Mouse (Mus musculus) stomach, postnatal 0 days (tissue): Measurements from ENCODE around the gene Gm10974. TPM values are rescaled to one million over a fixed set of nuclear protein-coding genes. Genes with fewer than 3 reads are reported as not detected.

Source experiments
- ATAC-seq: fragments of 200-750 bp; cut with Nextera tagmentation; 2 replicates; pipeline ENCODE4 v1.8.0; 2017; ENCODE audit not compliant: low FRiP score, low TSS enrichment
- DNase-seq: peaks from one replicate; pipeline ENCODE4 v3.0.0-alpha.2; 2016; ENCODE audit warnings: low spot score
- H3K27ac ChIP-seq: fragments of 300-500 bp; sonication (generic); replicated peaks from 2 replicates; pipeline ENCODE4 v1.5.1; 2014; ENCODE audit warnings: mild to moderate bottlenecking, control low read depth
- H3K27me3 ChIP-seq: fragments of 300-500 bp; sonication (generic); 2 replicates; pipeline ENCODE4 v1.6.1; 2014; ENCODE audit warnings: low read length; ENCODE audit not compliant: control insufficient read depth, insufficient read depth
- H3K36me3 ChIP-seq: fragments of 300-500 bp; sonication (generic); 2 replicates; pipeline ENCODE4 v1.6.1; 2014; ENCODE audit warnings: low read length, mixed read lengths; ENCODE audit not compliant: control insufficient read depth, insufficient read depth
- H3K4me1 ChIP-seq: fragments of 300-500 bp; sonication (generic); replicated peaks from 2 replicates; pipeline ENCODE4 v1.6.1; 2014; ENCODE audit warnings: antibody characterized with exemption; ENCODE audit not compliant: control insufficient read depth, insufficient read depth
- H3K4me2 ChIP-seq: fragments of 300-500 bp; sonication (generic); replicated peaks from 2 replicates; pipeline ENCODE4 v1.6.1; 2014; ENCODE audit warnings: low read depth, mild to moderate bottlenecking, control low read depth, moderate library complexity
- H3K4me3 ChIP-seq: fragments of 300-500 bp; sonication (generic); 2 replicates; pipeline ENCODE4 v1.5.1; 2014; ENCODE audit warnings: low read depth, low read length, control low read depth
- H3K9ac ChIP-seq: fragments of 300-500 bp; sonication (generic); 2 replicates; pipeline ENCODE4 v1.6.1; 2014; ENCODE audit warnings: mild to moderate bottlenecking, low read length, control low read depth, mixed read lengths
- H3K9me3 ChIP-seq: fragments of 300-500 bp; sonication (generic); 2 replicates; pipeline ENCODE4 v1.6.1; 2016; ENCODE audit warnings: low read length; ENCODE audit not compliant: control insufficient read depth
- CTCF ChIP-seq: IDR thresholded peaks from 2 replicates; pipeline ENCODE4 v1.5.1; 2016; ENCODE audit warnings: antibody characterized with exemption, low read depth, mild to moderate bottlenecking, moderate library complexity
- EP300 ChIP-seq: optimal IDR thresholded peaks from 2 replicates; pipeline ENCODE3; 2016; ENCODE audit warnings: antibody characterized with exemption
- WGBS: fragments of 180-500 bp; shearing (Covaris S2); extraction: QIAGEN DNeasy Blood & Tissue Kit; methylation state at CpG from one replicate; pipeline ENCODE4 v1.1.7; 2014; 5-methylcytosine and 5-hydroxymethylcytosine counted together
- polyA plus RNA-seq: library from polyadenylated mRNA; unstranded; fragments of >200 nt; fragmentation: Nextera tagmentation; extraction: Ambion mirVana; gene quantifications from 2 replicates; pipeline ENCODE4 v1.2.1, GENCODE M21; 2015

The Gm10974 gene
- polyA plus RNA-seq, 1 experiment from 2014 or later: not detected

- Histone ChIP-seq H3K4me3 (no peak overlapping the region), H3K4me2 (no peak overlapping the region), H3K4me1 (no peaks in the 10 kb centered on the region), H3K9ac (no peak overlapping the region), H3K9me3 (no peaks in the 10 kb centered on the region), H3K27ac (no peak overlapping the region), H3K27me3 (no peaks in the 10 kb centered on the region), H3K36me3 (no peaks in the 10 kb centered on the region)
- peak; percentile 93 for TF ChIP-seq CTCF
- no peak for TF ChIP-seq EP300
- 69% methylated on average over 6 of the region's 6 CpGs for WGBS
- DNase-seq: peak; percentile 54
- peak; percentile 48; the same call in 1 of the 2 replicates for ATAC-seq
Measured at GRCm38 (mm10) chr7:66409433-66409832, 43.7 kb downstream of the Gm10974 start.

- Histone ChIP-seq H3K4me1 (no peaks in the 10 kb centered on the region), H3K4me3 (no peak overlapping the region), H3K9me3 (no peaks in the 10 kb centered on the region), H3K27me3 (no peaks in the 10 kb centered on the region), H3K9ac (no peak overlapping the region), H3K27ac (no peak overlapping the region), H3K36me3 (no peaks in the 10 kb centered on the region), H3K4me2 (no peak overlapping the region)
- no peak for TF ChIP-seq CTCF
- TF ChIP-seq EP300: no peak
- no peak for DNase-seq
- ATAC-seq: no peak
- WGBS: 80% methylated on average over 7 of the region's 7 CpGs
Measured at GRCm38 (mm10) chr7:66413093-66413492, 47.4 kb downstream of the Gm10974 start.

GRCm38 (mm10) chr7:66416829-66417228, 51.1 kb downstream of the Gm10974 start:
- H3K27ac ChIP-seq: no peak overlapping the region
- DNase-seq (no peak), ATAC-seq (0 out of 2 replicates have a peak, but pooled peaks have one; percentile 27)
- 69% methylated on average over 4 of the region's 4 CpGs for WGBS
- H3K4me1 ChIP-seq: no peaks in the 10 kb centered on the region
- H3K4me3 ChIP-seq: no peak overlapping the region
- TF ChIP-seq EP300: no peak
- TF ChIP-seq CTCF: no peak
- H3K36me3 ChIP-seq: no peaks in the 10 kb centered on the region
- no peaks in the 10 kb centered on the region for H3K9me3 ChIP-seq
- no peak overlapping the region for H3K9ac ChIP-seq
- H3K4me2 ChIP-seq: no peak overlapping the region
- H3K27me3 ChIP-seq: no peaks in the 10 kb centered on the region

GRCm38 (mm10) chr7:66418981-66419380, 53.3 kb downstream of the Gm10974 start:
- no peaks in the 10 kb centered on the region for H3K36me3 ChIP-seq
- no peaks in the 10 kb centered on the region for H3K27me3 ChIP-seq
- H3K9ac ChIP-seq: no peak overlapping the region
- H3K4me1 ChIP-seq: no peaks in the 10 kb centered on the region
- no peak for DNase-seq
- no peak overlapping the region for H3K4me2 ChIP-seq
- H3K4me3 ChIP-seq: no peak overlapping the region
- no peak for ATAC-seq
- no peak overlapping the region for H3K27ac ChIP-seq
- 40% methylated on average over 12 of the region's 12 CpGs for WGBS
- no peaks in the 10 kb centered on the region for H3K9me3 ChIP-seq
- TF ChIP-seq CTCF: no peak
- no peak for TF ChIP-seq EP300

- Histone ChIP-seq H3K27me3 (no peaks in the 10 kb centered on the region; the same call in 1 of the 2 replicates), H3K4me2 (no peak overlapping the region), H3K36me3 (no peaks in the 10 kb centered on the region), H3K9me3 (no peaks in the 10 kb centered on the region), H3K4me3 (no peak overlapping the region), H3K4me1 (no peaks in the 10 kb centered on the region), H3K27ac (no peak overlapping the region), H3K9ac (no peak overlapping the region)
- no peak for TF ChIP-seq CTCF
- ATAC-seq (no peak), DNase-seq (no peak)
- WGBS: 71% methylated on average over 8 of the region's 8 CpGs
Measured at GRCm38 (mm10) chr7:66421903-66422302, 56.2 kb downstream of the Gm10974 start.

GRCm38 (mm10) chr7:66427053-66427436, 61.3 kb downstream of the Gm10974 start:
- H3K27me3 ChIP-seq: no peaks in the 10 kb centered on the region; the same call in 1 of the 2 replicates
- TF ChIP-seq CTCF (no peak), EP300 (no peak)
- H3K27ac ChIP-seq: no peak overlapping the region
- 3% methylated on average over 23 of the region's 23 CpGs for WGBS
- peak; percentile 40; the same call in 1 of the 2 replicates for ATAC-seq
- DNase-seq: no peak
- no peaks in the 10 kb centered on the region for H3K4me1 ChIP-seq
- peak overlapping the region; percentile 51 for H3K4me3 ChIP-seq
- peak overlapping the region; percentile 51 for H3K9ac ChIP-seq
- H3K4me2 ChIP-seq: peak overlapping the region; percentile 93
- no peaks in the 10 kb centered on the region for H3K9me3 ChIP-seq
- H3K36me3 ChIP-seq: no peaks in the 10 kb centered on the region
